Mouse (Mus musculus) hindbrain, postnatal 0 days (tissue): ENCODE data around the gene Tefm. TPM values are rescaled to one million over a fixed set of nuclear protein-coding genes. Genes with fewer than 3 reads are reported as not detected.

Source experiments
- ATAC-seq: fragments of 200-750 bp; cut with Nextera tagmentation; 2 replicates; pipeline ENCODE4 v1.8.0; 2017; ENCODE audit warnings: mild to moderate bottlenecking, moderate TSS enrichment, moderate library complexity
- DNase-seq: peaks from one replicate; pipeline ENCODE4 v3.0.0-alpha.2; 2015; ENCODE audit warnings: low spot score
- H3K27ac ChIP-seq: fragments of 300-500 bp; sonication (generic); 2 replicates; pipeline ENCODE4 v1.5.1; 2014; ENCODE audit warnings: mild to moderate bottlenecking
- H3K27me3 ChIP-seq: fragments of 300-500 bp; sonication (generic); 2 replicates; pipeline ENCODE4 v1.6.1; 2014; ENCODE audit warnings: low read length, mixed read lengths; ENCODE audit not compliant: insufficient read depth
- H3K36me3 ChIP-seq: fragments of 300-500 bp; sonication (generic); 2 replicates; pipeline ENCODE4 v1.6.1; 2014; ENCODE audit warnings: low read length, mixed read lengths; ENCODE audit not compliant: insufficient read depth
- H3K4me1 ChIP-seq: fragments of 300-500 bp; sonication (generic); 2 replicates; pipeline ENCODE4 v1.6.1; 2014; ENCODE audit warnings: antibody characterized with exemption, low read length, mixed read lengths; ENCODE audit not compliant: insufficient read depth
- H3K4me2 ChIP-seq: fragments of 300-500 bp; sonication (generic); 2 replicates; pipeline ENCODE4 v1.6.1; 2014; ENCODE audit warnings: low read depth, mild to moderate bottlenecking, low read length, moderate library complexity, mixed read lengths
- H3K4me3 ChIP-seq: fragments of 300-500 bp; sonication (generic); 2 replicates; pipeline ENCODE4 v1.5.1; 2014; ENCODE audit warnings: low read length
- H3K9ac ChIP-seq: fragments of 300-500 bp; sonication (generic); replicated peaks from 2 replicates; pipeline ENCODE4 v1.6.1; 2014; ENCODE audit warnings: mild to moderate bottlenecking, low read length, moderate library complexity, mixed read lengths
- H3K9me3 ChIP-seq: fragments of 300-500 bp; sonication (generic); 2 replicates; pipeline ENCODE4 v1.6.1; 2016; ENCODE audit warnings: low read length, mixed read lengths
- CTCF ChIP-seq: IDR thresholded peaks from 2 replicates; pipeline ENCODE4 v1.5.1; 2016; ENCODE audit warnings: antibody characterized with exemption, control low read depth, low read depth
- WGBS: fragments of 180-500 bp; shearing (Covaris S2); extraction: QIAGEN DNeasy Blood & Tissue Kit; methylation state at CpG from one replicate; pipeline ENCODE4 v1.1.7; 2014; 5-methylcytosine and 5-hydroxymethylcytosine counted together
- polyA plus RNA-seq: library from polyadenylated mRNA; unstranded; fragments of >200 nt; fragmentation: Nextera tagmentation; extraction: Ambion mirVana; gene quantifications from 2 replicates; pipeline ENCODE4 v1.2.1, GENCODE M21; 2015
- total RNA-seq: library from RNA; depleted of rRNA; stranded (reverse); fragments of >200 nt; gene quantifications from 2 replicates; pipeline ENCODE4 v1.2.3, GENCODE M21; 2014; rRNA removed

Gene Tefm
- total and polyA plus RNA-seq, 2 experiments from 2014 or later: 8.6 to 18.6 TPM

DNA sequence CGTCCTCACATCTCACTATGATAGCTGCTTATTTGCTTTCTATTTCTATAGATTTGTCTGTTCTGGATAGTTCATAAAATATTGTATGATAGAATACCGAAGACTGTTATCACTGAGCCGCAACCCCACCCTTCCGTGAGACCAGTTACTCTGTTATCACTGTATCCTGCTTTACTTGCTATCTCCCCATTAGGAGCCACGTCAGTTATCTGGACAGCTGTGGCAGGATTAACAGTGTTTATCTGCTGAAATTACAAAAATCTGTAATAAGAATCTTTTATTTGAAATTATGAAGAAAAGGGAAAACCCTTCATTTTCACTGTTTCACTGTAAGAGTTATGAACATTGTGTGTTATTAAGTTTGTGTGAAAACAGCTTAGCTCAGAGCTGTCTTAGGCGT lies 40.7 kb downstream of the Tefm start:
- no peaks in the 10 kb centered on the region for H3K9me3 ChIP-seq
- no peak overlapping the region for H3K4me2 ChIP-seq
- peaks cover 5% of the 10 kb centered on the region; the same call in 1 of the 2 replicates for H3K36me3 ChIP-seq
- no peaks in the 10 kb centered on the region for H3K27me3 ChIP-seq
- no peaks in the 10 kb centered on the region for H3K4me1 ChIP-seq
- no peak overlapping the region for H3K27ac ChIP-seq
- DNase-seq (no peak), ATAC-seq (no peak)
- no peak overlapping the region for H3K4me3 ChIP-seq
- WGBS: 96% methylated on average over 6 of the region's 6 CpGs
- H3K9ac ChIP-seq: no peak overlapping the region
- TF ChIP-seq CTCF: no peak

DNA sequence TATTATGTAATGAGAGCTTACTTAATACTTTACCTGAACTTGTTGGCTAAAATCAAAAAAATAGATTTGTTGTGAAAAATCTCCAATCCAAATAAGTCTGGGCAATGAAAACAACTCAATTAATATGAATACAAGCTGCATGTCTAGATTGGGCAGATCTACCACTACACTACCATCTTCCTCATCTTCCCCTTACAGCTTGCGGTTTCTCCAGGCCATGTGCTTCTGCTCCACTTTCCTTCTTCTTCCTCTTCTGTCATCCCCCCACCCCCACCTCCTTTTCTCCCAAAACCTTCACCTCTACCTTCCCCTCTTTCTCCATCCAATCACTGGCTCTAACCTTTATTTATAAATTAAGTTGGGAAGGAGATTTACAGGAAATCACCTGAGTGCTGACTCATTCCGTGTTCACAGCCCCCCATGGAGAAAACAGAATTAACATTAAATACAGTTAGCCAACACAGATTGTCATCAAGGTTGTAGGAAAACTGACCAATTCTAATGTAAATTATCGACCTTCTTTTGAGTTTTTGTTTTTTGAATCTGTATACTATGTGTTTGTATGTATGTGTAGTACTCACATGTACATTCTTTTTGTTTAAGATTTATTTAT lies 43.4 kb downstream of the Tefm start:
- DNase-seq (no peak), ATAC-seq (no peak)
- TF ChIP-seq CTCF: no peak
- Histone ChIP-seq H3K36me3 (0 out of 2 replicates have a peak, but pooled peaks cover 8% of the 10 kb centered on the region), H3K4me2 (no peak overlapping the region), H3K4me3 (no peak overlapping the region), H3K27me3 (no peaks in the 10 kb centered on the region), H3K4me1 (no peaks in the 10 kb centered on the region), H3K9me3 (no peaks in the 10 kb centered on the region), H3K27ac (no peak overlapping the region), H3K9ac (no peak overlapping the region)
- 89% methylated on average over 3 of the region's 3 CpGs for WGBS

DNA sequence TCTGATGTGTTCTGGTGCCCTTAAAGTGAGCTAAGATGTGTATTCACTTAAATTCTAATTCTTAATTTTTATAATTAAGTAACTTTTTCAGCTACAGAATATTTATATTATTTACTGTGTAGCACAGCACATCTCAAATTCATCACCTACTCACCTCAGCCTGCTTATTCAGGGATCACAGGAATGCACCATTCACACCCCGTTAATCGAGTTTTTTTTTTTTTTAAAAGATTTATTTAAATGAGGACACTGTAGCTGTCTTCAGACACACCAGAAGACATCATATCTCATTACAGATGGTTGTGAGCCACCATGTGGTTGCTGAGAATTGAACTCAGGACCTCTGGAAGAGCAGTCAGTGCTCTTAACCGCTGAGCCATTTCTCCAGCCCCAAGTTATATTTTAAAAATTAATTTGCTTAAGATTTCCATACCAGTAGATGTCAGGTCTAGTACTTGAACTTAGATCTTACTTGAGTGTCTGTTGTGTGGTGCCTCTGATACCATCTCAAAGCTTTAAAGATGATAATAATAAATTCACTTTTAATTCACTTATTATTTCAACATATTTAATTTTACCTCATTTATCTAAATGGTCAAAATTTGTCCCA lies 51.3 kb downstream of the Tefm start:
- Histone ChIP-seq H3K9ac (no peak overlapping the region; the same call in 1 of the 2 replicates), H3K4me2 (peak overlapping the region; percentile 76), H3K4me3 (peak overlapping the region; percentile 99), H3K9me3 (no peaks in the 10 kb centered on the region), H3K27me3 (no peaks in the 10 kb centered on the region), H3K4me1 (no peaks in the 10 kb centered on the region; the same call in 1 of the 2 replicates), H3K27ac (no peak overlapping the region), H3K36me3 (no peaks in the 10 kb centered on the region)
- ATAC-seq (no peak), DNase-seq (no peak)
- TF ChIP-seq CTCF: no peak
- WGBS: 55% methylated on average over 3 of the region's 3 CpGs

DNA sequence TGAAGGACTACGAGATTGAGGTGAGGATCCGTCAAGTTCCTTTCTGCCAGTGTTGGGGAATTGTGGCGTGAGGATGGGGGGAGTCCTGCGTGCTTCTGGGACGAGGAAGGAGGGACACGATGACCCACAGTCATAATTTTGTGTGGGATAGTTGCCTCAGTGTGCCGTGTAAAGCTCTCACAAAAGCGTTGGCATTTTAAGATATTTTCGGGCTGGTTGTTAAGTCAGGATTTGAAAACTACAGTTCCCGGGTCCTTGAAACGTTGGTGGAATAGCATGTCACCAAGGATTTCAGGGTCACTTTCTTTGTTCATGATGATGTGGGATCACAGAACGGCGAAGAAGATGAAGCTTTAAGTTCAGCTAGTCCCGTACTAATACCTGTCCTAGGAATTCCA lies 52.2 kb downstream of the Tefm start:
- DNase-seq (no peak), ATAC-seq (no peak)
- H3K4me3 ChIP-seq: peak overlapping the region; percentile 99
- TF ChIP-seq CTCF: no peak
- H3K27me3 ChIP-seq: no peaks in the 10 kb centered on the region
- H3K9me3 ChIP-seq: no peaks in the 10 kb centered on the region
- peak overlapping the region; percentile 84 for H3K9ac ChIP-seq
- peak overlapping the region; percentile 76 for H3K4me2 ChIP-seq
- no peaks in the 10 kb centered on the region; the same call in 1 of the 2 replicates for H3K4me1 ChIP-seq
- no peaks in the 10 kb centered on the region for H3K36me3 ChIP-seq
- WGBS: under 1% methylated on average over 14 of the region's 14 CpGs
- 0 out of 2 replicates have a peak overlapping the region, but pooled peaks have one; percentile 41 for H3K27ac ChIP-seq

DNA sequence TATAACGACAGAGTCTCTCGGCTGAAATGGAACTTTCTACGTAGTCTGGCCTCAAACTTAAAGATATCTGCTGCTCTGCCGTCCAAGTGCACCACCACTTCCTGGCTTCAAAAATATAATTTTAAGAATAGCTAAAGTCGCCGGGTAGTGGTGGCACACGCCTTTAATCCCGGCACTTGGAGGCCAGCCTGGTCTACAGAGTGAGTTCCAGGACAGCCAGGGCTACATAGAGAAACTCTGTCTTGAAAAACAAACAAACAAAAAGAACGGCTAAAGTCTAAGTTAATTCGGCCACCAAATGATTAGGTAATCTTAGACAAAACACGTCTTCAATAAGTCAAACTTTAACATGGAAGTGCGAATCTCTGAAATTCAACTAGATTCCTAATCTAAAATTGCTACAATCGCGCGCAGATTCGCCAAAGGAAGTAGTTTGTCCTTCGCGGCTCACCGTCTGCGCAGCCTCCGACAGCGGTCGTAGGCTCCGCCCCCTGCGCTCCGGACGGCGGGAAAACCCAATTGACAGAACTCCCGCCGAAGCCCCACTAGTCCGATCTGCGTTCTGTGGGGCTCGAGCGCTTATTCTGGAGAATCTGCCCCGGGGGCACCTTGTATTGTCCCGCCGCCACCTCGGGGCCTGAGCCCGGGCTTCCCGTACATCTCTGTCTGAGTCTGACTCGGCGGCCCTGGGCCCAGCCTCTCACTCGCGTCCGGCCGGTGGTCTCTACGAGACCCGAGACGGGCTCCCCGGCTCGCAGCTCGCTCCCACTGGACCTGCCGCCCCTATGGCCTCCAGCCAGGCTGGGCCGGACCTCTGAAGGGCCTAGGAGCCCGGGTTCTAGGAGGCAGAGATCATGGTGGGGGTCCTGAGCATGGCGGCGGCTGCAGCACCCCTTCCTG lies 52.8 kb downstream of the Tefm start, which contains the start of gene Atad5:
TSS of gene Atad5 (plus strand) at position 484 of the 900 bp plus-strand sequence.
- WGBS: 6% methylated on average over 57 of the region's 57 CpGs
- no peak for TF ChIP-seq CTCF
- H3K36me3 ChIP-seq: no peaks in the 10 kb centered on the region
- 0 out of 2 replicates have a peak within 1 kb of the TSS, but pooled peaks have one; percentile 41 for H3K27ac ChIP-seq
- DNase-seq (peak; percentile 94), ATAC-seq (peak; percentile 86)
- H3K4me1 ChIP-seq: no peaks in the 10 kb centered on the region; the same call in 1 of the 2 replicates
- peak within 1 kb of the TSS; percentile 84 for H3K9ac ChIP-seq
- peak within 1 kb of the TSS; percentile 76 for H3K4me2 ChIP-seq
- H3K9me3 ChIP-seq: no peaks in the 10 kb centered on the region
- peak within 1 kb of the TSS; percentile 99 for H3K4me3 ChIP-seq
- no peaks in the 10 kb centered on the region for H3K27me3 ChIP-seq

DNA sequence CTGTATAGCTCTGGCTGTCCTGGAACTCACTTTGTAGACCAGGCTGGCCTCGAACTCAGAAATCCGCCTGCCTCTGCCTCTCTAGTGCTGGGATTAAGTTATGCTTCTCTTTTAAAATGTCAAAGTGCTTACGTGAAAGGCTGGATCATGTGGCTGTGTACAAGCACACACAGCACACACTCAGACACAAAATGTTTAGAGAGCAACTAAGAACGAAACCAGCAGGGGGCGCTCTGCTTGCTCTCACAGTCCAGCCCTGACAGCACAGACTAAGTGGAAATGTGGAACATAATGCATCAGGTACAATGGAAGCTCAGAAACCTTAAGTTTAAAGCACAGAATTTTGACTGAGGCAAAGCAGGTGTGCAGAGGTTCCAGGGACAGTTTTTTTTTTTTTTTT lies 55.1 kb downstream of the Tefm start:
- no peak overlapping the region for H3K4me3 ChIP-seq
- ATAC-seq (peak; percentile 77; the same call in 1 of the 2 replicates), DNase-seq (peak; percentile 86)
- no peaks in the 10 kb centered on the region for H3K27me3 ChIP-seq
- H3K27ac ChIP-seq: no peak overlapping the region
- H3K9me3 ChIP-seq: no peaks in the 10 kb centered on the region
- H3K4me2 ChIP-seq: no peak overlapping the region
- no peak overlapping the region for H3K9ac ChIP-seq
- H3K4me1 ChIP-seq: no peaks in the 10 kb centered on the region; the same call in 1 of the 2 replicates
- WGBS: 5% methylated on average over 5 of the region's 5 CpGs
- TF ChIP-seq CTCF: peak; percentile 82
- no peaks in the 10 kb centered on the region for H3K36me3 ChIP-seq

Other genes with a start within 250 kb of the Tefm start
- gene Utp6, start 179.8 kb downstream of the Tefm start, total RNA-seq: 16.8 and 17.0 TPM in 2 replicates
- gene Utp6, start 179.8 kb downstream of the Tefm start, polyA plus RNA-seq: 24.2 and 29.6 TPM in 2 replicates
- gene Suz12, start 149.1 kb downstream of the Tefm start, total RNA-seq: 15.0 and 19.5 TPM in 2 replicates
- 10.8 and 11.8 TPM in 2 replicates for gene Suz12, start 149.1 kb downstream of the Tefm start, polyA plus RNA-seq
- 12.0 and 15.8 TPM in 2 replicates for gene Crlf3, start 61.2 kb downstream of the Tefm start, total RNA-seq
- gene Crlf3, start 61.2 kb downstream of the Tefm start, polyA plus RNA-seq: 11.0 and 12.6 TPM in 2 replicates
- gene Atad5, start 52.8 kb downstream of the Tefm start, total RNA-seq: 4.7 and 9.4 TPM in 2 replicates
- gene Atad5, start 52.8 kb downstream of the Tefm start, polyA plus RNA-seq: 3.3 and 4.1 TPM in 2 replicates
- 4.1 and 4.9 TPM in 2 replicates for gene Adap2, start 11.9 kb upstream of the Tefm start, total RNA-seq
- gene Adap2, start 11.9 kb upstream of the Tefm start, polyA plus RNA-seq: 3.7 and 4.9 TPM in 2 replicates
- 2.3 and 5.0 TPM in 2 replicates for gene Rnf135, start 41.7 kb upstream of the Tefm start, total RNA-seq
- gene Rnf135, start 41.7 kb upstream of the Tefm start, polyA plus RNA-seq: 4.7 and 4.8 TPM in 2 replicates
- 50.0 and 62.1 TPM in 2 replicates for gene Rhot1, start 66.8 kb upstream of the Tefm start, total RNA-seq
- gene Rhot1, start 66.8 kb upstream of the Tefm start, polyA plus RNA-seq: 57.4 and 59.1 TPM in 2 replicates
- gene Rhbdl3, start 158.7 kb upstream of the Tefm start, total RNA-seq: 5.5 and 7.5 TPM in 2 replicates
- 2.5 and 2.7 TPM in 2 replicates for gene Rhbdl3, start 158.7 kb upstream of the Tefm start, polyA plus RNA-seq
- gene 5730455P16Rik, start 235.9 kb upstream of the Tefm start, total RNA-seq: 22.8 and 24.2 TPM in 2 replicates
- 46.2 and 49.2 TPM in 2 replicates for gene 5730455P16Rik, start 235.9 kb upstream of the Tefm start, polyA plus RNA-seq
- gene Zfp207, start 241.1 kb upstream of the Tefm start, total RNA-seq: 192 and 228 TPM in 2 replicates
- gene Zfp207, start 241.1 kb upstream of the Tefm start, polyA plus RNA-seq: 141 and 149 TPM in 2 replicates